Mouse (Mus musculus): Measurements from ENCODE around the gene Hsd17b1.

- TF ChIP-seq CTCF (IDR thresholded peaks at IDR 0.05; ENCODE audit: control insufficient read depth, insufficient read depth, insufficient read length) (no peak), MYOD1 (IDR thresholded peaks at IDR 0.05; ENCODE audit: control insufficient read depth, insufficient read length, low read depth) (no peak), MAX (IDR thresholded peaks at IDR 0.05) (no peak), USF1 (IDR thresholded peaks at IDR 0.05; ENCODE audit: low read depth) (no peak), CEBPB (IDR thresholded peaks at IDR 0.05; ENCODE audit: low read depth) (no peak), MYOG (IDR thresholded peaks at IDR 0.05; ENCODE audit: control insufficient read depth, extremely low read depth, insufficient read length) (no peak), FOSL1 (IDR thresholded peaks at IDR 0.05; ENCODE audit: insufficient read depth, low read length, poor library complexity, severe bottlenecking) (no peak)
Observed at GRCm38 (mm10) chr11:101078121-101078520, at the start of gene Hsd17b1.
